8 mouse cellular contexts compared by ENCODE assay signal in the genomic region with DNA sequence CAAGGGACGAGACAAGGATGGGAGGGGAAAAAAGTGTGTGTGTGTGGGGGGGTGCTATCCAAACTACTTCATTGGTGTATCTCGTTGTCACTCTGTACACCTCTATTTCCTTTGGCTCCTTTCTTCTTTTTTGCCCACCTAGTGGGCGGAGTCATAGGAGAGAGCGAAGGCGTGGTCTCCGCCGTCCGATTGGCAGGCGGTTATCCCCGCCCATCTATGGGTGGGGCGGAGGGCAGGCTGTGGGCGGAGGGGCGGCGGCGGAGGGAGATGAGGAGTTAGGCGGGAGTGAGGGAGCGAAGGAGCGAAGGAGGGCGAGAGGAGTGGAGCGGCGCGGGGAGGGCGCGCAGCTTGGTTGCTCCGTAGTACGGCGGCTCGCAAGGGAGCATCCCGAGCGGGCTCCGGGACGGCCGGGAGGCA. TPM values are rescaled to one million over a fixed set of nuclear protein-coding genes. Genes with fewer than 3 reads are reported as not detected.
DNase-seq lines count a peak whose midpoint lies in the region; ATAC-seq lines count a peak whose summit lies in the region.

TSS of gene Itsn1 (plus strand) at position 216 of the 417 bp plus-strand sequence.

- H3K9ac ChIP-seq in intestine, embryonic 14.5 days (ENCODE audit: low read length), result peak within 1 kb of the TSS; percentile 81

- peaks cover 20% of the 10 kb centered on the region for H3K4me1 ChIP-seq in intestine, embryonic 14.5 days (replicated peaks; ENCODE audit: control insufficient read depth, insufficient read depth, low read length)

- peak; percentile 92 for ATAC-seq in intestine, embryonic 14.5 days (replicated peaks; ENCODE audit: low FRiP score, low TSS enrichment, low read depth)

- peak within 1 kb of the TSS; percentile 69 for H3K4me2 ChIP-seq in intestine, embryonic 14.5 days (ENCODE audit: low read length)

- peak within 1 kb of the TSS; percentile 87 for H3K27ac ChIP-seq in intestine, embryonic 14.5 days (ENCODE audit: low read depth)

- H3K36me3 ChIP-seq in intestine, embryonic 14.5 days (ENCODE audit: control insufficient read depth, insufficient read depth, low read length), result no peaks in the 10 kb centered on the region

- DNase-seq in adipocyte (ENCODE audit: low spot score), result peak; percentile 99
- DNase-seq in embryo, embryonic 10.5 days (ENCODE audit: low spot score), result peak; percentile 99
- peak; percentile 99 for DNase-seq in gastrocnemius, postnatal 14 days
- peak; percentile 98 for DNase-seq in intestine, embryonic 14.5 days (ENCODE audit: low spot score)
- DNase-seq in left cerebral cortex, postnatal 14 days (ENCODE audit: low spot score in 2 of 2), result peak; percentile 97 to 99
- DNase-seq in mesoderm, embryonic 11.5 days (ENCODE audit: low read depth, low spot score), result peak; percentile 98
- DNase-seq in right cerebral cortex, postnatal 36 days (ENCODE audit: low spot score in 2 of 2), result peak; percentile 96 to 97
- DNase-seq in yolk sac, embryonic 10.5 days (ENCODE audit: low spot score), result peak; percentile 99

- no peaks in the 10 kb centered on the region for H3K9me3 ChIP-seq in intestine, embryonic 14.5 days (ENCODE audit: control insufficient read depth, low read length)

- intact Hi-C loops in gastrocnemius, postnatal 14 days (cut with DNase I; ENCODE audit: low total_unique reads), result no loop called here
- intact Hi-C loops in left cerebral cortex, postnatal 14 days (cut with DNase I), result loop anchor here (5.0 kb wide), 1 partner anchor 188 kb away; no protein-coding TSS in a partner anchor

- H3K4me3 ChIP-seq in intestine, embryonic 14.5 days (ENCODE audit: low read depth, low read length), result peak within 1 kb of the TSS; percentile 84

- H3K27me3 ChIP-seq in intestine, embryonic 14.5 days (replicated peaks; ENCODE audit: control insufficient read depth, insufficient read depth, low read length), result no peaks in the 10 kb centered on the region

- WGBS in intestine, embryonic 14.5 days, result under 1% methylated on average over 32 of the region's 33 CpGs

RNA-seq across cellular contexts. Expression of gene Itsn1, which starts in this region (rescaled TPM):
- total RNA-seq in gastrocnemius, postnatal 14 days (2021), result 10 to 100 TPM; 45.6 to 52.0 TPM
- 22.5 and 22.7 TPM in 2 replicates for polyA plus RNA-seq in intestine, embryonic 14.5 days (2014; fragmentation: Nextera tagmentation; extraction: Ambion mirVana)
- total RNA-seq in left cerebral cortex, postnatal 14 days (2021), result 100 to 1,000 TPM; 118 to 127 TPM

Comparison
In these comparisons a context has a peak if more than half of its experiments do, and no peak if none do; other contexts are left out.
1. Peak in every context shown above with its lines: DNase-seq, ATAC-seq, H3K4me3 ChIP-seq and H3K27ac ChIP-seq.